Mouse (Mus musculus): Measurements from ENCODE around the gene Rpusd1. TPM values are rescaled to one million over a fixed set of nuclear protein-coding genes. Genes with fewer than 3 reads are reported as not detected.

The Rpusd1 gene
- 12.0 and 13.4 TPM in 2 replicates for polyA plus RNA-seq (2014; fragmentation: Nextera tagmentation; extraction: Ambion mirVana)

DNA sequence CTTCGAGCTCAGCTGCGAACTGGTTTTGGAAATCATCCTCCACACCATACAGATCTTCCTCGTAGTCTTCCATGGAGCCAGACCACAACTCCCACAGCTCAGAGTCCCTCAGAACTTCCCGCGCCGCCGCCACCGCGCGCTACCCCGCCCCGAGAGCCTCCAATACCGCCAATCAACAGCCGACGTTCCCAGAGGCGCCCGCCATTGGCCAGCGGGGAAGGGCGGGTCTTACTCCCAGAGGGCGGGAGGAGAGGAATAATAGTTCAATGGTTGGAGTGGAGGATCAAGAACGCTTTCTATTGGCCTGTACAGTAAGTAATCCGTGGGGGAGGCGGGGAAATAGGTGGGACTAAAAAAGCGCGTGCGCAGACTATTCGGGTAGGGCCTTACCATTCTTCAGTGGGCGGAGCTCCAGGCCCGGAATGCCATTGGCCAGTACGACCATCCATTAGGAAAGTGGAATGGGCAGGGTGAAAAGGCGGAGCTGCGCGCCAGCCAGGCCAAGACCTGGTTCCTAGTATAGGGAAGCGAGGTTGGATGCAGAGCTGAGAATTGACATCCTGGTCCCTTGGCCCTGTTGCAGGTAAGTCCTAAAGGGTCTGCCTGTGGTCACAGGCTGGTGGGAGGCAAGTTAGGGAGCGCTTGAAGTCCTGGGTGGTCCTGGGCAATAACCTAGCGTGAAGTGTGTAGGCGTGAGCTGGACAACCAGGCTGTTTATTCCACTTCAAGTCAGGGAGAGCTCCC lies at the start of gene Rpusd1, which contains the start of gene Chtf18:
TSS of gene Rpusd1 (plus strand) at position 406 of the 744 bp plus-strand sequence.
TSS of gene Chtf18 (minus strand) at position 155 of the 744 bp plus-strand sequence.
- Histone ChIP-seq H3K4me2 (ENCODE audit: low read length) (peak within 1 kb of the TSS; percentile 97), H3K27ac (replicated peaks in 1 of 2; ENCODE audit: control insufficient read depth in 1 of 2, insufficient read depth in 1 of 2, low read depth in 2 of 2, low read length in 2 of 2) (peak within 1 kb of the TSS; percentile 11 to 62; a peak in 1 of 4 replicates), H3K4me3 (ENCODE audit: control insufficient read depth in 1 of 2, insufficient read depth in 1 of 2, low read depth in 1 of 2, low read length in 2 of 2) (peak within 1 kb of the TSS; percentile 60 to 63), H3K27me3 (ENCODE audit: control insufficient read depth, insufficient read depth, low read length) (no peaks in the 10 kb centered on the region), H3K9ac (ENCODE audit: low read length) (peak within 1 kb of the TSS; percentile 91), H3K36me3 (ENCODE audit: control insufficient read depth, insufficient read depth, low read length) (peaks cover 38% of the 10 kb centered on the region), H3K9me3 (ENCODE audit: control insufficient read depth, low read length) (no peaks in the 10 kb centered on the region), H3K4me1 (ENCODE audit: control insufficient read depth in 2 of 2, insufficient read depth in 2 of 2, low read length in 2 of 2) (peaks cover 8 to 16% of the 10 kb centered on the region in 2 experiments; a peak in 3 of 4 replicates)
- WGBS = 1% methylated on average over 37 of the region's 37 CpGs
- ATAC-seq (ENCODE audit: insufficient number of reproducible peaks, insufficient read depth, low FRiP score, low read depth) = peak; percentile 96

GRCm38 (mm10) chr17:25677969-25678368 lies 49.5 kb upstream of the Rpusd1 start:
- WGBS = 72% methylated on average over 6 of the region's 6 CpGs
- Histone ChIP-seq H3K9me3 (ENCODE audit: control insufficient read depth, low read length) (no peaks in the 10 kb centered on the region), H3K36me3 (ENCODE audit: control insufficient read depth, insufficient read depth, low read length) (no peaks in the 10 kb centered on the region), H3K9ac (ENCODE audit: low read length) (no peak overlapping the region), H3K4me2 (ENCODE audit: low read length) (no peak overlapping the region), H3K4me3 (ENCODE audit: control insufficient read depth in 1 of 2, insufficient read depth in 1 of 2, low read depth in 1 of 2, low read length in 2 of 2) (no peak overlapping the region), H3K27me3 (ENCODE audit: control insufficient read depth, insufficient read depth, low read length) (peaks cover 3% of the 10 kb centered on the region; the same call in 1 of the 2 replicates), H3K27ac (replicated peaks in 1 of 2; ENCODE audit: control insufficient read depth in 1 of 2, insufficient read depth in 1 of 2, low read depth in 2 of 2, low read length in 2 of 2) (no peak overlapping the region), H3K4me1 (ENCODE audit: control insufficient read depth in 2 of 2, insufficient read depth in 2 of 2, low read length in 2 of 2) (no peaks in the 10 kb centered on the region)
- no peak for ATAC-seq (ENCODE audit: insufficient number of reproducible peaks, insufficient read depth, low FRiP score, low read depth)

GRCm38 (mm10) chr17:25679818-25680217 lies 47.7 kb upstream of the Rpusd1 start:
- WGBS = 21% methylated on average over 5 of the region's 5 CpGs

GRCm38 (mm10) chr17:25681636-25682035 lies 45.8 kb upstream of the Rpusd1 start:
- Histone ChIP-seq H3K36me3 (ENCODE audit: control insufficient read depth, insufficient read depth, low read length) (no peaks in the 10 kb centered on the region), H3K9ac (ENCODE audit: low read length) (no peak overlapping the region), H3K4me1 (ENCODE audit: control insufficient read depth in 2 of 2, insufficient read depth in 2 of 2, low read length in 2 of 2) (no peaks in the 10 kb centered on the region), H3K9me3 (ENCODE audit: control insufficient read depth, low read length) (no peaks in the 10 kb centered on the region), H3K27me3 (ENCODE audit: control insufficient read depth, insufficient read depth, low read length) (peaks cover 15% of the 10 kb centered on the region; the same call in 1 of the 2 replicates), H3K4me3 (ENCODE audit: control insufficient read depth in 1 of 2, insufficient read depth in 1 of 2, low read depth in 1 of 2, low read length in 2 of 2) (no peak overlapping the region), H3K4me2 (ENCODE audit: low read length) (no peak overlapping the region), H3K27ac (replicated peaks in 1 of 2; ENCODE audit: control insufficient read depth in 1 of 2, insufficient read depth in 1 of 2, low read depth in 2 of 2, low read length in 2 of 2) (no peak overlapping the region)
- WGBS = 75% methylated on average over 4 of the region's 4 CpGs
- ATAC-seq (ENCODE audit: insufficient number of reproducible peaks, insufficient read depth, low FRiP score, low read depth) = no peak

More at GRCm38 (mm10) chr17:25679818-25680217, 47.7 kb upstream of the Rpusd1 start:
- no peak overlapping the region for H3K9ac ChIP-seq (ENCODE audit: low read length)
- H3K36me3 ChIP-seq (ENCODE audit: control insufficient read depth, insufficient read depth, low read length) = no peaks in the 10 kb centered on the region
- H3K27me3 ChIP-seq (ENCODE audit: control insufficient read depth, insufficient read depth, low read length) = peaks cover 8% of the 10 kb centered on the region; the same call in 1 of the 2 replicates
- H3K27ac ChIP-seq (replicated peaks in 1 of 2; ENCODE audit: control insufficient read depth in 1 of 2, insufficient read depth in 1 of 2, low read depth in 2 of 2, low read length in 2 of 2) = no peak overlapping the region
- H3K4me1 ChIP-seq (ENCODE audit: control insufficient read depth in 2 of 2, insufficient read depth in 2 of 2, low read length in 2 of 2) = no peaks in the 10 kb centered on the region
- ATAC-seq (ENCODE audit: insufficient number of reproducible peaks, insufficient read depth, low FRiP score, low read depth) = no peak
- H3K4me2 ChIP-seq (ENCODE audit: low read length) = no peak overlapping the region
- H3K9me3 ChIP-seq (ENCODE audit: control insufficient read depth, low read length) = no peaks in the 10 kb centered on the region
- H3K4me3 ChIP-seq (ENCODE audit: control insufficient read depth in 1 of 2, insufficient read depth in 1 of 2, low read depth in 1 of 2, low read length in 2 of 2) = no peak overlapping the region

- WGBS = 33% methylated on average over 7 of the region's 7 CpGs
- peaks cover 21% of the 10 kb centered on the region; the same call in 1 of the 2 replicates for H3K27me3 ChIP-seq (ENCODE audit: control insufficient read depth, insufficient read depth, low read length)
- no peak overlapping the region for H3K9ac ChIP-seq (ENCODE audit: low read length)
These were observed 41.1 kb upstream of the Rpusd1 start for GRCm38 (mm10) chr17:25686323-25686722.

GRCm38 (mm10) chr17:25688922-25689321 lies 38.5 kb upstream of the Rpusd1 start:
- no peak overlapping the region for H3K27ac ChIP-seq (replicated peaks in 1 of 2; ENCODE audit: control insufficient read depth in 1 of 2, insufficient read depth in 1 of 2, low read depth in 2 of 2, low read length in 2 of 2)
- H3K9me3 ChIP-seq (ENCODE audit: control insufficient read depth, low read length) = no peaks in the 10 kb centered on the region
- H3K9ac ChIP-seq (ENCODE audit: low read length) = no peak overlapping the region
- 73% methylated on average over 4 of the region's 4 CpGs for WGBS
- H3K27me3 ChIP-seq (ENCODE audit: control insufficient read depth, insufficient read depth, low read length) = peaks cover 18% of the 10 kb centered on the region; the same call in 1 of the 2 replicates
- no peak overlapping the region for H3K4me3 ChIP-seq (ENCODE audit: control insufficient read depth in 1 of 2, insufficient read depth in 1 of 2, low read depth in 1 of 2, low read length in 2 of 2)
- no peak overlapping the region for H3K4me2 ChIP-seq (ENCODE audit: low read length)
- no peaks in the 10 kb centered on the region for H3K4me1 ChIP-seq (ENCODE audit: control insufficient read depth in 2 of 2, insufficient read depth in 2 of 2, low read length in 2 of 2)
- H3K36me3 ChIP-seq (ENCODE audit: control insufficient read depth, insufficient read depth, low read length) = no peaks in the 10 kb centered on the region
- no peak for ATAC-seq (ENCODE audit: insufficient number of reproducible peaks, insufficient read depth, low FRiP score, low read depth)

More at GRCm38 (mm10) chr17:25686323-25686722, 41.1 kb upstream of the Rpusd1 start:
- H3K9me3 ChIP-seq (ENCODE audit: control insufficient read depth, low read length) = no peaks in the 10 kb centered on the region
- H3K4me3 ChIP-seq (ENCODE audit: control insufficient read depth in 1 of 2, insufficient read depth in 1 of 2, low read depth in 1 of 2, low read length in 2 of 2) = no peak overlapping the region
- no peaks in the 10 kb centered on the region for H3K4me1 ChIP-seq (ENCODE audit: control insufficient read depth in 2 of 2, insufficient read depth in 2 of 2, low read length in 2 of 2)
- H3K27ac ChIP-seq (replicated peaks in 1 of 2; ENCODE audit: control insufficient read depth in 1 of 2, insufficient read depth in 1 of 2, low read depth in 2 of 2, low read length in 2 of 2) = no peak overlapping the region
- no peaks in the 10 kb centered on the region for H3K36me3 ChIP-seq (ENCODE audit: control insufficient read depth, insufficient read depth, low read length)
- no peak for ATAC-seq (ENCODE audit: insufficient number of reproducible peaks, insufficient read depth, low FRiP score, low read depth)
- H3K4me2 ChIP-seq (ENCODE audit: low read length) = no peak overlapping the region

- ATAC-seq (ENCODE audit: insufficient number of reproducible peaks, insufficient read depth, low FRiP score, low read depth) = no peak
- no peaks in the 10 kb centered on the region for H3K4me1 ChIP-seq (ENCODE audit: control insufficient read depth in 2 of 2, insufficient read depth in 2 of 2, low read length in 2 of 2)
- H3K9me3 ChIP-seq (ENCODE audit: control insufficient read depth, low read length) = no peaks in the 10 kb centered on the region
- no peaks in the 10 kb centered on the region for H3K27me3 ChIP-seq (ENCODE audit: control insufficient read depth, insufficient read depth, low read length)
- 21% methylated on average over 1 of the region's 1 CpGs for WGBS
- no peaks in the 10 kb centered on the region for H3K36me3 ChIP-seq (ENCODE audit: control insufficient read depth, insufficient read depth, low read length)
- H3K9ac ChIP-seq (ENCODE audit: low read length) = no peak overlapping the region
- no peak overlapping the region for H3K27ac ChIP-seq (replicated peaks in 1 of 2; ENCODE audit: control insufficient read depth in 1 of 2, insufficient read depth in 1 of 2, low read depth in 2 of 2, low read length in 2 of 2)
- no peak overlapping the region for H3K4me2 ChIP-seq (ENCODE audit: low read length)
- H3K4me3 ChIP-seq (ENCODE audit: control insufficient read depth in 1 of 2, insufficient read depth in 1 of 2, low read depth in 1 of 2, low read length in 2 of 2) = no peak overlapping the region
These were observed 31.2 kb upstream of the Rpusd1 start for GRCm38 (mm10) chr17:25696263-25696662.

Data from heart, embryonic 14.5 days (tissue).